Mouse (Mus musculus) yolk sac, embryonic 10.5 days (tissue): ENCODE results near the gene Ogdhl.

Experiments used
- DNase-seq: peaks from one replicate; pipeline ENCODE4 v3.0.0-alpha.2; 2017; ENCODE audit warnings: low spot score

The Ogdhl gene

GRCm38 (mm10) chr14:32380099-32380480 lies 58.3 kb downstream of the Ogdhl start:
- no peak for DNase-seq

DNA sequence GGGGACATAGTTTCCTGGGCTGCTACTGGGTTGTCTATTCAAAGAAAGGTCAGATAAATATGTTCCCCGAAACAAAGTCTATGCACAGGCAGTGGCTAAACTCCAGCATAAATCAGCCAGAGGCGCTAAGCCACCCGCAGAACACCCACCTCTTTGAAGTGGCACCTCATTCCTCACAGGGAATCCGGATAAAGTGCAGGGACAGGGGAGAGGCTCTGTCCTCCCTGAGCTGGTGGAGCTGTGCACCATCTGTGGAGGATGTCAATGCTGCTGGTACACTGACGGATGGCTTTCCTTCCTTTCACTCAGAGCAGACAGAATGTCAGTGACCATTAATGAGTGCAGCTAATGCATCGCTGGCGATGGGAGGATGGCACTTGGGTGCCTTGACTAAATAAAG lies 59.2 kb downstream of the Ogdhl start:
- DNase-seq: no peak

DNA sequence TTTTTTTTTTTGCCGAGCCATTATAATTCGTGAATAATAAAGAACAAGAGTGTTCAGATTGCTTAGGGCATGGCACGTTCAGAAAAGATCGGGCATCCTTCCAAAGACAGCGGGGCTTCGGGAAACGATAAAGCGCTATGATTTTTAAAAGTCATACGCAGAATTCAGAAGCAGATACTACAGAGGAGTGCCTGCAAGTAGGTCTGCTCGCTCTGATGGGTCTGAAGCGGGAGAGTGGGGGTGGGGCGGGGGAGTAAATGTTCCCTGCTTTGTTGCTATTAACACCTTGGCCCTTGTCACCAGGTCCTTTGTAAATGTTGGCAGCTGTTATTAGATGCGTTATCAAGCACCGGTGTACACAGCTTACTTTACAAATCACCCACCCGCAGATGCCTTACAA lies 59.8 kb downstream of the Ogdhl start:
- DNase-seq: no peak

- peak; percentile 66 for DNase-seq
Observed at GRCm38 (mm10) chr14:32388196-32388595, 66.4 kb downstream of the Ogdhl start, which contains the start of gene 1700024G13Rik. TSS of gene 1700024G13Rik (minus strand) at chr14:32388391.
